Mouse (Mus musculus): ENCODE measurements around the gene Tent4b.

Tent4b gene

GRCm38 (mm10) chr8:88307736-88308135, 108.7 kb downstream of the Tent4b start:
- no peak for DNase-seq
